In the genomic region with DNA sequence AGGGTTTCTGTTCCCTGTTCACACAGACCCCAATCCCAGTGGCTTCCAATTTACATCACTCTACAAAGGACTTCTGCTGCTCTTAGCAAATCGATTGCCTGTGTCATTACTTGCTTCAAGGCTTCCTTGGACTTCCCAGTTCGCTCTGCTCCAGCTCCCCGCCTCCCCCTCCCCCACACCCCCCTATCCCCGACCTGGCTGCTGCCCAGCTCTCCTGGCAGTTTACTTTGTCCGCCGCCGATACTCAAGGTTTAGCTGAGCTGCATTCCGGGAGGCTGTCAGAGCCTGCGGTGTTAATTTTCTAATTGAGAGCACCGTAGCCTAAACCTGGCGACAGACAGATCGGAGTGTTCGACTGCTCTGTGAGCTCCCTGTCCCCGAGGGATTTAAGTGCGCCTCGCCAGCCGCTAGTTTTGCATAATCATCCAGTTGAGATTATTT, we compare ENCODE assay signal across 8 mouse cellular contexts. TPM values are rescaled to one million over a fixed set of nuclear protein-coding genes. Genes with fewer than 3 reads are reported as not detected.
DNase-seq lines count a peak whose midpoint lies in the region; ATAC-seq lines count a peak whose summit lies in the region.

No protein-coding gene starts in this region.

- under 1% methylated on average over 17 of the region's 17 CpGs for WGBS in heart, embryonic 13.5 days
- WGBS in kidney, embryonic 16.5 days, result under 1% methylated on average over 17 of the region's 17 CpGs

- H3K4me2 ChIP-seq in heart, embryonic 13.5 days, result peak overlapping the region; percentile 90
- peak overlapping the region; percentile 74 for H3K4me2 ChIP-seq in kidney, embryonic 16.5 days (replicated peaks; ENCODE audit: low read depth, low read length)

- no peaks in the 10 kb centered on the region for H3K27me3 ChIP-seq in heart, embryonic 13.5 days (replicated peaks)
- H3K27me3 ChIP-seq in kidney, embryonic 16.5 days (ENCODE audit: insufficient read depth, low read length), result no peaks in the 10 kb centered on the region
- no peaks in the 10 kb centered on the region for H3K27me3 ChIP-seq in splenic B cell, adult 2 months (ENCODE audit: control insufficient read depth, insufficient read depth, low read length, poor library complexity, severe bottlenecking)

- no peaks in the 10 kb centered on the region for H3K9me3 ChIP-seq in heart, embryonic 13.5 days
- no peaks in the 10 kb centered on the region for H3K9me3 ChIP-seq in kidney, embryonic 16.5 days (ENCODE audit: low read length)

- H3K27ac ChIP-seq in heart, embryonic 13.5 days (replicated peaks), result peak overlapping the region; percentile 79
- peak overlapping the region; percentile 41 for H3K27ac ChIP-seq in kidney, embryonic 16.5 days (ENCODE audit: low read length)

- H3K4me1 ChIP-seq in heart, embryonic 13.5 days, result peaks cover 57% of the 10 kb centered on the region
- peaks cover 37% of the 10 kb centered on the region for H3K4me1 ChIP-seq in kidney, embryonic 16.5 days (ENCODE audit: insufficient read depth, low read length)

- H3K36me3 ChIP-seq in heart, embryonic 13.5 days, result peaks cover 6% of the 10 kb centered on the region; the same call in 1 of the 2 replicates
- H3K36me3 ChIP-seq in kidney, embryonic 16.5 days (ENCODE audit: insufficient read depth, low read length), result no peaks in the 10 kb centered on the region
- no peaks in the 10 kb centered on the region for H3K36me3 ChIP-seq in splenic B cell, adult 2 months (ENCODE audit: control insufficient read depth, insufficient read depth, low read length, poor library complexity, severe bottlenecking)

- peak overlapping the region; percentile 56 for H3K4me3 ChIP-seq in heart, embryonic 13.5 days
- H3K4me3 ChIP-seq in kidney, embryonic 16.5 days (ENCODE audit: low read length), result peak overlapping the region; percentile 46

- DNase-seq in R1 (ENCODE audit: low read depth, low spot score), result peak; percentile 29
- DNase-seq in embryo, embryonic 11 days, result peak; percentile 66
- peak; percentile 50 for DNase-seq in lung, postnatal 10 days
- peak; percentile 32 for DNase-seq in splenic B cell, adult 2 months (ENCODE audit: low read depth, low spot score)
- DNase-seq in natural killer cell, adult 2 months (ENCODE audit: low spot score in 2 of 2), result no peak
- DNase-seq in spleen, adult 12 weeks (ENCODE audit: low spot score), result no peak

- H3K9ac ChIP-seq in heart, embryonic 13.5 days, result peak overlapping the region; percentile 83
- H3K9ac ChIP-seq in kidney, embryonic 16.5 days (replicated peaks; ENCODE audit: low read length), result peak overlapping the region; percentile 53

- ATAC-seq in heart, embryonic 13.5 days (ENCODE audit: extremely low read depth, insufficient number of reproducible peaks, low FRiP score, low TSS enrichment), result no peak
- ATAC-seq in kidney, embryonic 16.5 days (ENCODE audit: low FRiP score, low TSS enrichment), result peak; percentile 27; the same call in 1 of the 2 replicates

RNA-seq across cellular contexts. Expression of a gene that starts 4.7 kb away (rescaled TPM):
- 3.1 and 3.6 TPM in 2 replicates for polyA plus RNA-seq in heart, embryonic 13.5 days (2015; fragmentation: Nextera tagmentation; extraction: Ambion mirVana)
- 1.00 and 1.0 TPM in 2 replicates for polyA plus RNA-seq in kidney, embryonic 16.5 days (2015; fragmentation: Nextera tagmentation; extraction: Ambion mirVana)

Comparison
In these comparisons a context has a peak if more than half of its experiments do, and no peak if none do; other contexts are left out.
1. DNase-seq: peak in R1 (single experiment), embryo, embryonic 11 days (single experiment), lung, postnatal 10 days (single experiment) and splenic B cell, adult 2 months (single experiment); none in natural killer cell, adult 2 months (0 of 2) and spleen, adult 12 weeks (single experiment).